26 mouse cellular contexts compared by ENCODE assay signal in genomic region chr11:114579986-114580385, GRCm38 (mm10).
"Had no signal": no experiment of that assay in that cellular context is flagged by ENCODE, and none has a peak within 500 bp of the region (broad histone marks: within the 10 kb centered on the region; RNA-seq: fewer than 3 reads in every experiment).

No protein-coding gene starts in this region.

- DNase-seq: cerebellum, adult 9-11 months; cerebellum, postnatal 10 days; cerebellum, postnatal 14 days; cerebellum, postnatal 25 days; cerebellum, postnatal 36 days; embryo, embryonic 11 days; forebrain, postnatal 0 days; gastrocnemius, adult 2 months; gastrocnemius, postnatal 10 days; gastrocnemius, postnatal 14 days; gastrocnemius, postnatal 25 days; gastrocnemius, postnatal 36 days; heart, adult 11 months; heart, adult 18-20 months; heart, adult 2 months had no signal

- H3K27ac ChIP-seq: embryonic facial prominence, embryonic 10.5 days; embryonic facial prominence, embryonic 12.5 days; embryonic facial prominence, embryonic 13.5 days; embryonic facial prominence, embryonic 15.5 days; forebrain, embryonic 10.5 days; forebrain, embryonic 12.5 days; forebrain, embryonic 13.5 days; forebrain, embryonic 15.5 days; gastrocnemius, adult 2 months; heart, adult 2 months had no signal

- H3K4me2 ChIP-seq: embryonic facial prominence, embryonic 12.5 days; embryonic facial prominence, embryonic 13.5 days; embryonic facial prominence, embryonic 15.5 days; forebrain, embryonic 12.5 days; forebrain, embryonic 13.5 days; forebrain, embryonic 15.5 days had no signal

- H3K9ac ChIP-seq: embryonic facial prominence, embryonic 12.5 days; embryonic facial prominence, embryonic 13.5 days; embryonic facial prominence, embryonic 15.5 days; forebrain, embryonic 12.5 days; forebrain, embryonic 13.5 days; forebrain, embryonic 15.5 days; forebrain, postnatal 0 days had no signal

- H3K36me3 ChIP-seq: embryonic facial prominence, embryonic 10.5 days; embryonic facial prominence, embryonic 12.5 days; embryonic facial prominence, embryonic 13.5 days; embryonic facial prominence, embryonic 15.5 days; forebrain, embryonic 10.5 days; forebrain, embryonic 12.5 days; forebrain, embryonic 15.5 days had no signal

- H3K4me3 ChIP-seq: embryonic facial prominence, embryonic 10.5 days; embryonic facial prominence, embryonic 12.5 days; embryonic facial prominence, embryonic 13.5 days; embryonic facial prominence, embryonic 15.5 days; erythroblast, embryonic 14.5 days; forebrain, embryonic 10.5 days; forebrain, embryonic 12.5 days; forebrain, embryonic 13.5 days; forebrain, embryonic 15.5 days; gastrocnemius, adult 2 months; heart, adult 2 months had no signal

- H3K4me1 ChIP-seq: embryonic facial prominence, embryonic 10.5 days; embryonic facial prominence, embryonic 12.5 days; embryonic facial prominence, embryonic 13.5 days; embryonic facial prominence, embryonic 15.5 days; forebrain, embryonic 10.5 days; forebrain, embryonic 12.5 days; forebrain, embryonic 13.5 days; forebrain, embryonic 15.5 days had no signal

- H3K27me3 ChIP-seq: embryonic facial prominence, embryonic 12.5 days; embryonic facial prominence, embryonic 13.5 days; embryonic facial prominence, embryonic 15.5 days; forebrain, embryonic 12.5 days; forebrain, embryonic 13.5 days; forebrain, embryonic 15.5 days had no signal

- ATAC-seq: forebrain, embryonic 13.5 days; forebrain, embryonic 14.5 days; forebrain, embryonic 15.5 days; forebrain, embryonic 16.5 days; forebrain, postnatal 0 days had no signal
